Mouse (Mus musculus): ENCODE measurements around the gene Lrp6.

GRCm38 (mm10) chr6:134428455-134428854 is 138.3 kb downstream of the Lrp6 start:
- TF ChIP-seq CTCF (IDR thresholded peaks at IDR 0.05; ENCODE audit: low read depth) (no peak), EP300 (IDR thresholded peaks at IDR 0.05; ENCODE audit: low read depth) (no peak)

Data from heart, postnatal 0 days (tissue).